Mouse (Mus musculus): ENCODE measurements around the gene Tead3.

Gene Tead3

GRCm38 (mm10) chr17:28311366-28312132 is 39.1 kb downstream of the Tead3 start:
- ATAC-seq (ENCODE audit: low TSS enrichment): no peak

- no peak for ATAC-seq (ENCODE audit: low TSS enrichment)
These were observed 39.8 kb downstream of the Tead3 start for GRCm38 (mm10) chr17:28310831-28311230.

GRCm38 (mm10) chr17:28308297-28309195 is 42.1 kb downstream of the Tead3 start:
- peak; percentile 32; the same call in 1 of the 2 replicates for ATAC-seq (ENCODE audit: low TSS enrichment)

- no peak for ATAC-seq (ENCODE audit: low TSS enrichment)
These were observed 45.4 kb downstream of the Tead3 start for GRCm38 (mm10) chr17:28305172-28305571.

- ATAC-seq (ENCODE audit: low TSS enrichment): no peak
These were observed 49.8 kb downstream of the Tead3 start for GRCm38 (mm10) chr17:28300850-28301249.

GRCm38 (mm10) chr17:28300323-28300722 is 50.3 kb downstream of the Tead3 start:
- no peak for ATAC-seq (ENCODE audit: low TSS enrichment)

- no peak for ATAC-seq (ENCODE audit: low TSS enrichment)
These were observed 50.8 kb downstream of the Tead3 start for GRCm38 (mm10) chr17:28299669-28300320.

- no peak for ATAC-seq (ENCODE audit: low TSS enrichment)
These were observed 51.7 kb downstream of the Tead3 start for GRCm38 (mm10) chr17:28298888-28299287.

GRCm38 (mm10) chr17:28294449-28295333 is 55.9 kb downstream of the Tead3 start:
- no peak for ATAC-seq (ENCODE audit: low TSS enrichment)

- ATAC-seq (ENCODE audit: low TSS enrichment): no peak
These were observed 56.9 kb downstream of the Tead3 start for GRCm38 (mm10) chr17:28293716-28294115.

GRCm38 (mm10) chr17:28291346-28291745 is 59.3 kb downstream of the Tead3 start:
- ATAC-seq (ENCODE audit: low TSS enrichment): no peak

GRCm38 (mm10) chr17:28290671-28291070 is 59.9 kb downstream of the Tead3 start:
- ATAC-seq (ENCODE audit: low TSS enrichment): no peak

- ATAC-seq (ENCODE audit: low TSS enrichment): no peak
These were observed 60.4 kb downstream of the Tead3 start for GRCm38 (mm10) chr17:28290262-28290661.

GRCm38 (mm10) chr17:28287980-28288379 is 62.6 kb downstream of the Tead3 start:
- ATAC-seq (ENCODE audit: low TSS enrichment): no peak

- no peak for ATAC-seq (ENCODE audit: low TSS enrichment)
These were observed 63.0 kb downstream of the Tead3 start for GRCm38 (mm10) chr17:28287578-28287977.

GRCm38 (mm10) chr17:28286964-28287363 is 63.7 kb downstream of the Tead3 start:
- ATAC-seq (ENCODE audit: low TSS enrichment): no peak

GRCm38 (mm10) chr17:28286133-28286532 is 64.5 kb downstream of the Tead3 start:
- no peak for ATAC-seq (ENCODE audit: low TSS enrichment)

- no peak for ATAC-seq (ENCODE audit: low TSS enrichment)
These were observed 67.4 kb downstream of the Tead3 start for GRCm38 (mm10) chr17:28283199-28283598.

- no peak for ATAC-seq (ENCODE audit: low TSS enrichment)
These were observed 68.7 kb downstream of the Tead3 start for GRCm38 (mm10) chr17:28281866-28282441.

Data from frontal cortex, adult (tissue).